Mouse (Mus musculus): Measurements from ENCODE around the gene Alpl.

Gene Alpl

GRCm38 (mm10) chr4:137795611-137796557, at the start of gene Alpl:
Alpl (minus strand) TSS chr4:137796384.
- H3K9me3 ChIP-seq (ENCODE audit: low read length), result no peaks in the 10 kb centered on the region
- H3K4me3 ChIP-seq (replicated peaks; ENCODE audit: low read length), result peak within 1 kb of the TSS; percentile 89
- peaks cover 5% of the 10 kb centered on the region for H3K27me3 ChIP-seq (ENCODE audit: insufficient read depth, low read length)
- peaks cover 92% of the 10 kb centered on the region for H3K4me1 ChIP-seq (replicated peaks; ENCODE audit: low read depth, low read length)
- TF ChIP-seq CTCF (conservative IDR thresholded peaks at IDR 0.05; ENCODE audit: low read length), result no peak
- no peak for TF ChIP-seq NANOG (IDR thresholded peaks at IDR 0.05; ENCODE audit: borderline replicate concordance, low read length)
- TF ChIP-seq POU5F1 (IDR thresholded peaks at IDR 0.05; ENCODE audit: borderline replicate concordance, low read length), result no peak
- H3K36me3 ChIP-seq (ENCODE audit: insufficient read depth, low read length), result peaks cover 31% of the 10 kb centered on the region

DNA sequence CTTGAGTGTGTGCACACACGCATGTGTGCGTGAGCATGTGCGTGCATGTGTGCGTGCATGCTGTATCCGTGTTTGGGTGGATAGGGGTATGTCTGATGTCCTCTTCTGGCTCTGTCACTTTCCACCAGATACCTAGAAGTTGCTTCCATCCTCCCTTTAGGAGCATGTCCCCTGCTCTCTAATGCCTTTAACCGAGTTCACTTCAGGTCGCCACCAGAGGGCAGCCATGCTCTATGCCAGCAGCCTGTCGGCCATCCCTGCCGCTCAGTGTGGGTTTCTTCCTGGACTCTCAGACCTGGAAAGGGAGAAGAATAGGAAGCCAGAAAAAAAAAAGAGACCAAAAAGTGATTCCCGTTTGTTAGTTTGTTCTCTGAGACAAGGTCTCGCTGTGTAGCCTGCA, 48.5 kb upstream of the Alpl start:
- no peaks in the 10 kb centered on the region for H3K36me3 ChIP-seq (ENCODE audit: insufficient read depth, low read length)
- no peak overlapping the region for H3K4me3 ChIP-seq (replicated peaks; ENCODE audit: low read length)
- H3K9me3 ChIP-seq (ENCODE audit: low read length), result no peaks in the 10 kb centered on the region; the same call in 1 of the 2 replicates
- H3K27me3 ChIP-seq (ENCODE audit: insufficient read depth, low read length), result peaks cover 20% of the 10 kb centered on the region
- peak; percentile 76 for TF ChIP-seq CTCF (conservative IDR thresholded peaks at IDR 0.05; ENCODE audit: low read length)
- TF ChIP-seq NANOG (IDR thresholded peaks at IDR 0.05; ENCODE audit: borderline replicate concordance, low read length), result no peak
- H3K4me1 ChIP-seq (replicated peaks; ENCODE audit: low read depth, low read length), result no peaks in the 10 kb centered on the region

GRCm38 (mm10) chr4:137839452-137839851, 43.3 kb upstream of the Alpl start:
- Histone ChIP-seq H3K9me3 (ENCODE audit: low read length) (peaks cover 4% of the 10 kb centered on the region; the same call in 1 of the 2 replicates), H3K4me1 (replicated peaks; ENCODE audit: low read depth, low read length) (peaks cover 21% of the 10 kb centered on the region), H3K27me3 (ENCODE audit: insufficient read depth, low read length) (peaks cover 20% of the 10 kb centered on the region), H3K36me3 (ENCODE audit: insufficient read depth, low read length) (no peaks in the 10 kb centered on the region), H3K4me3 (replicated peaks; ENCODE audit: low read length) (no peak overlapping the region)
- TF ChIP-seq POU5F1 (IDR thresholded peaks at IDR 0.05; ENCODE audit: borderline replicate concordance, low read length), result no peak
- no peak for TF ChIP-seq CTCF (conservative IDR thresholded peaks at IDR 0.05; ENCODE audit: low read length)
- no peak for TF ChIP-seq NANOG (IDR thresholded peaks at IDR 0.05; ENCODE audit: borderline replicate concordance, low read length)

DNA sequence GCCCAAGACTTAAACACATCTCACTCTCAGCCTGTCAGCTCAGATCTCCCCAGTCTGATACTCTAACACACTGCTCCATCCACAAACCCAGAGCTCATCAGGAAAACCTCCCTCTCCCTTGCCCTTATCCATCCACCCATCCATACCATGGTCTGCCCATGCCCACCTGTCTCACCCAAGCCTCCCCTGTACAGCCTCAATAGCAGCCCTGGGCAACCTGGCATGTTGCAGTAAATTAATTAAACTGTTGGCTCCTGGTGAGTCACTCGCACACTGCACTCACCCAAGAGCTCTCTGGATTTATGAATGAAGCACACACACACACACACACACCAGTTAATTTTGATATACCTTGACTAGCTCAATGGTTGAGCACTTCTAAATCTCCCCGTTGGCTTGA, 42.6 kb upstream of the Alpl start:
- peaks cover 4% of the 10 kb centered on the region; the same call in 1 of the 2 replicates for H3K9me3 ChIP-seq (ENCODE audit: low read length)
- no peaks in the 10 kb centered on the region for H3K36me3 ChIP-seq (ENCODE audit: insufficient read depth, low read length)
- peaks cover 20% of the 10 kb centered on the region for H3K27me3 ChIP-seq (ENCODE audit: insufficient read depth, low read length)
- TF ChIP-seq POU5F1 (IDR thresholded peaks at IDR 0.05; ENCODE audit: borderline replicate concordance, low read length) (no peak), NANOG (IDR thresholded peaks at IDR 0.05; ENCODE audit: borderline replicate concordance, low read length) (no peak), CTCF (conservative IDR thresholded peaks at IDR 0.05; ENCODE audit: low read length) (no peak)
- H3K4me1 ChIP-seq (replicated peaks; ENCODE audit: low read depth, low read length), result peaks cover 21% of the 10 kb centered on the region
- no peak overlapping the region for H3K4me3 ChIP-seq (replicated peaks; ENCODE audit: low read length)

GRCm38 (mm10) chr4:137837792-137838191, 41.6 kb upstream of the Alpl start:
- H3K36me3 ChIP-seq (ENCODE audit: insufficient read depth, low read length), result no peaks in the 10 kb centered on the region
- H3K27me3 ChIP-seq (ENCODE audit: insufficient read depth, low read length), result peaks cover 14% of the 10 kb centered on the region
- H3K4me1 ChIP-seq (replicated peaks; ENCODE audit: low read depth, low read length), result peaks cover 21% of the 10 kb centered on the region
- H3K4me3 ChIP-seq (replicated peaks; ENCODE audit: low read length), result no peak overlapping the region
- TF ChIP-seq POU5F1 (IDR thresholded peaks at IDR 0.05; ENCODE audit: borderline replicate concordance, low read length) (no peak), NANOG (IDR thresholded peaks at IDR 0.05; ENCODE audit: borderline replicate concordance, low read length) (no peak), CTCF (conservative IDR thresholded peaks at IDR 0.05; ENCODE audit: low read length) (no peak)
- H3K9me3 ChIP-seq (ENCODE audit: low read length), result peaks cover 4% of the 10 kb centered on the region; the same call in 1 of the 2 replicates

DNA sequence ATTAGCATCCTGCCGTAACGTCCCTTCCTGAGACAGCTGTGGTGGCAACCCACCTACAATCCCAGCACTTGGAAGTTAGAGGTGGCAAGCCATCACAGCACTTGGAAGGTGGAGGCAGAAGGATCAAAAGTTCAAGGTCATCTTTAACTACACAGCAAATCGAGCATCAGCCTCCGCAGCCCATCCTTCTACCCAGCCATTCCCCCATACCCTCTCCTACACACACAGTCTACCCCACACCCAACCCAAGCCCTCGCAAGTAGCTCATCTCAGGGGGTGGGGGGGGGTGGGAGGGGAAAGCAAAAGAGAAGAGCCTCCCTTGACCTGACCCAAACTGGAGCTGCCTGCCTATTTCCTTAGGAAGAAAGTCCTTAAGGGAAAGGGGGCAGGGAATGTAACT, 40.6 kb upstream of the Alpl start:
- no peak for TF ChIP-seq NANOG (IDR thresholded peaks at IDR 0.05; ENCODE audit: borderline replicate concordance, low read length)
- no peak for TF ChIP-seq CTCF (conservative IDR thresholded peaks at IDR 0.05; ENCODE audit: low read length)
- no peak for TF ChIP-seq POU5F1 (IDR thresholded peaks at IDR 0.05; ENCODE audit: borderline replicate concordance, low read length)

DNA sequence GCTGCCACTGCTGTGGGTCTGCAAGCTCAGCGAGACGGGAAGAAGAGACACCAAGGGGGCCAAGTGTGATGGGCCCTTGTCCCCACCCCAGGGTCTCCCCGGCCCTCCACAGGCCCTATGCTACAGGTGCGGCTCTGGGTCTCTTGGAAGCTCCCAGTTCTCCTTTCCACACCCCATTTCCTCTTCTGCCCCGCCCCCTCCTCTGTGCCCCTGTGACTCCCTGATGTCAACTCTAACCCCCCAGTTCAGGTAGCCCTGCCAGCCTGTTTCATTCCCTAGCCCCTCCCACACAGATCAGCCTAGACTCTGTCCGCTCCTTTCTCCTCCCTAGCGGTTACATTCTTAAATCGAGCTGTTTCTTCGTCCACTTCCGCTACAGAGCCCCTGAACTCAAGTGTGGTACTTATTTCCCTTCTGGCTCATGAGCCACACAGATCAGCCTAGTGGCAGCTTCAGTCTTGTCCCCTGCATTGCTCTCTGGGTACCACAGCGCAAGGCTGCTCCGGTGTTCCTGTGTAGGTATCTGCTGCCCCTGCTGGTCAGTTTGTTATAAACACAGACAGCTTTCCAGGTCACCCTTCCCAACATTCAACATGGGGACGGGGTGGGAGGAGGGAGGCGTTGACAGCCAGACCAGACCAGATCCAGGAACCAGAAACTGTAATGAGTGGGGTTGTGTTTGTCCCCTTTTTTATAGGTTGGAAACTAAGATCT, 39.6 kb upstream of the Alpl start:
- Histone ChIP-seq H3K4me3 (replicated peaks; ENCODE audit: low read length) (peak overlapping the region; percentile 67), H3K36me3 (ENCODE audit: insufficient read depth, low read length) (no peaks in the 10 kb centered on the region), H3K4me1 (replicated peaks; ENCODE audit: low read depth, low read length) (peaks cover 23% of the 10 kb centered on the region), H3K9me3 (ENCODE audit: low read length) (peaks cover 4% of the 10 kb centered on the region; the same call in 1 of the 2 replicates), H3K27me3 (ENCODE audit: insufficient read depth, low read length) (peaks cover 8% of the 10 kb centered on the region; the same call in 1 of the 2 replicates)
- TF ChIP-seq CTCF (conservative IDR thresholded peaks at IDR 0.05; ENCODE audit: low read length) (peak; percentile 57), POU5F1 (IDR thresholded peaks at IDR 0.05; ENCODE audit: borderline replicate concordance, low read length) (no peak), NANOG (IDR thresholded peaks at IDR 0.05; ENCODE audit: borderline replicate concordance, low read length) (no peak)

More for the DNA sequence above, 40.6 kb upstream of the Alpl start:
- peaks cover 4% of the 10 kb centered on the region; the same call in 1 of the 2 replicates for H3K9me3 ChIP-seq (ENCODE audit: low read length)
- H3K4me3 ChIP-seq (replicated peaks; ENCODE audit: low read length), result no peak overlapping the region
- H3K4me1 ChIP-seq (replicated peaks; ENCODE audit: low read depth, low read length), result peaks cover 23% of the 10 kb centered on the region
- H3K27me3 ChIP-seq (ENCODE audit: insufficient read depth, low read length), result peaks cover 8% of the 10 kb centered on the region; the same call in 1 of the 2 replicates
- H3K36me3 ChIP-seq (ENCODE audit: insufficient read depth, low read length), result no peaks in the 10 kb centered on the region

DNA sequence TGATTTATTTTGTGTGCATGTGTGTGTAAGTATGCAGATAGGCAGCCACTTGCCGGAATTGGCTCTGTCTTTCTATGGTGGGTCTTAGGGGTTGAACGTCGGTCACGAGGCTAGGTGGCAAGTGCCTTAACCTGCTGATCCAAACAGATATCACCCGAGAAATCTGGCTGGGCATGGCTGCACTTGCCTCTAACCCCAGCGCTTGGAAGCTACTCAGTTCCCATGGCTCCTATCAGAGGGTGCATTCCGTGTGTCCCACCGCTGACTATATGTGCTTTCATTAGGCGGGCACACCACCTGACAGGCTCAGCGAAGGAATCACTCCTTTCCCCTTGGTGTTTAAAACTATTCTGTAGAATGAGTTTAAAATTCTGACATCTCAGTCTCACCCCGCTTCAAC, 35.4 kb upstream of the Alpl start:
- Histone ChIP-seq H3K36me3 (ENCODE audit: insufficient read depth, low read length) (no peaks in the 10 kb centered on the region), H3K4me3 (replicated peaks; ENCODE audit: low read length) (no peak overlapping the region)
- no peak for TF ChIP-seq POU5F1 (IDR thresholded peaks at IDR 0.05; ENCODE audit: borderline replicate concordance, low read length)
- no peak for TF ChIP-seq CTCF (conservative IDR thresholded peaks at IDR 0.05; ENCODE audit: low read length)
- TF ChIP-seq NANOG (IDR thresholded peaks at IDR 0.05; ENCODE audit: borderline replicate concordance, low read length), result no peak

More for the DNA sequence above, 35.4 kb upstream of the Alpl start:
- H3K4me1 ChIP-seq (replicated peaks; ENCODE audit: low read depth, low read length), result peaks cover 33% of the 10 kb centered on the region
- no peaks in the 10 kb centered on the region for H3K9me3 ChIP-seq (ENCODE audit: low read length)
- no peaks in the 10 kb centered on the region; the same call in 1 of the 2 replicates for H3K27me3 ChIP-seq (ENCODE audit: insufficient read depth, low read length)

All from E14TG2a.4 (cell line).